Mouse (Mus musculus) hindbrain, embryonic 12.5 days (tissue): ENCODE results near the gene Zfp553. TPM values are rescaled to one million over a fixed set of nuclear protein-coding genes. Genes with fewer than 3 reads are reported as not detected.

ENCODE experiments used
- ATAC-seq: fragments of 200-750 bp; cut with Nextera tagmentation; 2 replicates; pipeline ENCODE4 v1.8.0; 2017; ENCODE audit warnings: moderate TSS enrichment; ENCODE audit not compliant: low FRiP score
- H3K27ac ChIP-seq: fragments of 300-500 bp; sonication (generic); 2 replicates; pipeline ENCODE4 v1.5.1; 2016; ENCODE audit warnings: mild to moderate bottlenecking
- H3K27me3 ChIP-seq: fragments of 300-500 bp; sonication (generic); 2 replicates; pipeline ENCODE4 v1.6.1; 2016; ENCODE audit warnings: mild to moderate bottlenecking
- H3K36me3 ChIP-seq: fragments of 300-500 bp; sonication (generic); 2 replicates; pipeline ENCODE4 v1.6.1; 2016; ENCODE audit warnings: mild to moderate bottlenecking
- H3K4me1 ChIP-seq: fragments of 300-500 bp; sonication (generic); 2 replicates; pipeline ENCODE4 v1.6.1; 2016
- H3K4me2 ChIP-seq: fragments of 300-500 bp; sonication (generic); replicated peaks from 2 replicates; pipeline ENCODE4 v1.6.1; 2016; ENCODE audit warnings: mild to moderate bottlenecking
- H3K4me3 ChIP-seq: fragments of 300-500 bp; sonication (generic); 2 replicates; pipeline ENCODE4 v1.5.1; 2016; ENCODE audit warnings: mild to moderate bottlenecking
- H3K9ac ChIP-seq: fragments of 300-500 bp; sonication (generic); 2 replicates; pipeline ENCODE4 v1.6.1; 2016; ENCODE audit warnings: mild to moderate bottlenecking, moderate library complexity
- H3K9me3 ChIP-seq: fragments of 300-500 bp; sonication (generic); replicated peaks from 2 replicates; pipeline ENCODE4 v1.6.1; 2016; ENCODE audit warnings: mild to moderate bottlenecking
- WGBS: fragments of 180-500 bp; shearing (Covaris S2); methylation state at CpG from one replicate; pipeline ENCODE4 v1.1.7; 2016; 5-methylcytosine and 5-hydroxymethylcytosine counted together
- polyA plus RNA-seq: library from polyadenylated mRNA; unstranded; fragments of >200 nt; fragmentation: Nextera tagmentation; extraction: Ambion mirVana; gene quantifications from 2 replicates; pipeline ENCODE4 v1.2.1, GENCODE M21; 2016

Zfp553 gene
- polyA plus RNA-seq: 61.3 and 67.9 TPM in 2 replicates

DNA sequence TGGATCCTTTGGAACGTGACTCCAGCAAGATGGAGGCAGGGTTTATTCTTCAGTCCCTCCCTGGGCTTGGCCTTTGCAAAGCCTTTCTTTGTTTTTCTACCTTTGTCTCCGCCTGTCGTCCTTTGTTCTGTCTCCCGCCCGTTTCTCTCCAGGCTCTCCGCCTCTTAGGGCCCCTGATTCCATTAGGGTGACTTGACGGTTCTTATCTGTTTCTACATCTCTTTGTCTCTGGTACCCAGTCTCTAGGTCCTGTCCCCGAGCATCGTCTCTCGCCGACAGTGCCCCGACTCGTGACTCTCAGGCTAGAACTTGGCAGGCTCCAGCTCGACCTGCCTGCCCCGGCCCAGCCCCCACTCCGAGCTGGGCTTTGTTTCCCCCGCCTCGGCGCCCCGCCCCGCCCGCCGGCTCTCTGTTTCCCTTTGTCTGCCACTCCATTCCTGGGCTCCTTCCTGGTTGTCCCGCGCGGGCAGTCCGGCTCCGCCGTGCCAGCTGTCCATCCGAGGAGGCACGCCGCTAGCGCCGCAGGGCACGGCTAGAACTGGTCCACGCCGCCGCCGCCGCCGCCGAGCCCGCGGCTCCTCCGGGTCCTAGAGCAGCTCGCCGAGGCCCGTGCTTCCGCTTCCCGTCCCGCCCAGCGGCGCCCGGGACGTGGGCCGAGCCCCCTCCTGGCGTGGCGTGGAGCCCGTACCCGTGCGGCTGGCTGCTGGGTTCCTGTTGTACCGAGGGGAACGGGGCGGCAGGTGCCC lies at the start of gene Zfp553, which contains the start of gene Sept1:
Gene Zfp553 (plus strand): TSS at position 440 of the 746 bp plus-strand sequence.
Gene Sept1 (minus strand): TSS at position 509 of the 746 bp plus-strand sequence.
- peaks cover 55% of the 10 kb centered on the region for H3K36me3 ChIP-seq
- peaks cover 31% of the 10 kb centered on the region for H3K4me1 ChIP-seq
- H3K27me3 ChIP-seq: no peaks in the 10 kb centered on the region
- H3K4me2 ChIP-seq: peak within 1 kb of the TSS; percentile 57
- H3K27ac ChIP-seq: peak within 1 kb of the TSS; percentile 98
- peak; percentile 91 for ATAC-seq
- peak within 1 kb of the TSS; percentile 86 for H3K4me3 ChIP-seq
- peak within 1 kb of the TSS; percentile 94 for H3K9ac ChIP-seq
- H3K9me3 ChIP-seq: no peaks in the 10 kb centered on the region
- WGBS: under 1% methylated on average over 64 of the region's 64 CpGs

DNA sequence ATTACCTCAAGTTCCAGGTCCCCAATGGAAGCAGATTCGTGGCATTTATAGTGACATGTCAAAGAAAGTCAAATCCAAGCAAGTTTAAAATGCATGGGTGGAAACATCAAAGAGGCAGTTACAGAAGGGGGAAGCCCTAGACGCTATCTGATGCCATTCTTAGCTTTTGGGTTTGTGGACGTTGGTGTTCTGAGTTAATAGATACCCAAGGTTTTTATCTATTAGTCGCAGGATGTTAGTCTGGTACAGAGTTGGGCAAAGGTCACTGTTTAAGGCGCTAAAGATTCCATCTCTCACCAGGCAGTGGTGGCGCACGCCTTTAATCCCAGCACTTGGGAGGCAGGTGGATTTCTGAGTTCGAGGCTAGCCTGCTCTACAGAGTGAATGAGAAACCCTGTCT lies 49.5 kb upstream of the Zfp553 start:
- 83% methylated on average over 8 of the region's 8 CpGs for WGBS
- Histone ChIP-seq H3K4me3 (no peak overlapping the region), H3K36me3 (no peaks in the 10 kb centered on the region), H3K4me2 (no peak overlapping the region), H3K4me1 (no peaks in the 10 kb centered on the region), H3K27ac (no peak overlapping the region), H3K9me3 (no peaks in the 10 kb centered on the region), H3K9ac (no peak overlapping the region), H3K27me3 (no peaks in the 10 kb centered on the region)
- ATAC-seq: no peak

DNA sequence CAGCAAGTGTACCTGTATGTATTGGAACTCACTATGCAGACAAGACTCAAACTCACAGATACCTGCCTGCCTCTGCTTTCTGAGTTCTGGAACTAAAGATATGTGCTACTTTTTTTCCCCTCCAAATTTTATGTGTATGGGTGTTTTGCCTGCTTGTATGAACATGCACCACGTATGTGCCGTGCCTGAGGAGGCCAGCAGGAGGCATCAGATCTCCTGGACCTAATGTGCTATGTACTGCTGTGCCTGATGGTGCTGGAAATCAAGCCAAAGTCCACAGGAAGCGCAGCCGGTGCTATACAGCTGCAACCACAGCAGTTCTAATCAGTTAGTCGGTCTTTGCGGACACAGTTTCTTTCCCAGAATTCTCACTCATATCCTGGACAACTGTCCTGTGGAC lies 49.0 kb upstream of the Zfp553 start:
- Histone ChIP-seq H3K4me2 (no peak overlapping the region), H3K27ac (no peak overlapping the region), H3K4me3 (no peak overlapping the region), H3K27me3 (no peaks in the 10 kb centered on the region), H3K9me3 (no peaks in the 10 kb centered on the region), H3K4me1 (no peaks in the 10 kb centered on the region), H3K9ac (no peak overlapping the region), H3K36me3 (no peaks in the 10 kb centered on the region)
- no peak for ATAC-seq
- 70% methylated on average over 6 of the region's 6 CpGs for WGBS

GRCm38 (mm10) chr7:127184720-127185119 lies 48.1 kb upstream of the Zfp553 start:
- Histone ChIP-seq H3K4me2 (no peak overlapping the region), H3K27me3 (no peaks in the 10 kb centered on the region), H3K9ac (no peak overlapping the region), H3K4me1 (no peaks in the 10 kb centered on the region), H3K9me3 (no peaks in the 10 kb centered on the region), H3K36me3 (no peaks in the 10 kb centered on the region), H3K27ac (no peak overlapping the region), H3K4me3 (no peak overlapping the region)
- WGBS: 63% methylated on average over 1 of the region's 1 CpGs
- no peak for ATAC-seq

DNA sequence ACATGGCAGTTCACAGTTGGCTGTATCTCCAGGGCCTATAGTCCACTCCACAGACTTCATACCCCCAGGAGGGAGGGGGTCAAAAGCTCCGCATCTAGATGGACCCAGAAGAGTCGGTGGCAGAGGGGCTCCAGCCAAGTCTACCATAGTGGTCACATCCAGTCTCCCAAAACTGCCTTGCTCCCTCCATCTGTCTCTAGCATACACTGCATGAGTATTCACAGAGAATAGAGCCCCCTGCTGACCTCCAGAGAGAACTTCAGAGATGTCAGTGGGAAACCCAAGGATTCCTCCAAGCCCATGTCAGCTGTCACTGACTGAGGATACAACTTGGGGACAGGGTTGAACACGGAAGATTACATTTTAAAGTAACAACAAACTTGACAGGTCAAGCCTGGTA lies 47.3 kb upstream of the Zfp553 start:
- no peaks in the 10 kb centered on the region for H3K27me3 ChIP-seq
- H3K9ac ChIP-seq: no peak overlapping the region
- H3K27ac ChIP-seq: no peak overlapping the region
- 62% methylated on average over 3 of the region's 3 CpGs for WGBS
- no peaks in the 10 kb centered on the region for H3K9me3 ChIP-seq
- H3K4me3 ChIP-seq: no peak overlapping the region
- no peaks in the 10 kb centered on the region; the same call in 1 of the 2 replicates for H3K36me3 ChIP-seq
- H3K4me2 ChIP-seq: no peak overlapping the region
- no peak for ATAC-seq
- H3K4me1 ChIP-seq: no peaks in the 10 kb centered on the region

- H3K9ac ChIP-seq: no peak overlapping the region
Observed at GRCm38 (mm10) chr7:127187351-127187750, 45.5 kb upstream of the Zfp553 start.

DNA sequence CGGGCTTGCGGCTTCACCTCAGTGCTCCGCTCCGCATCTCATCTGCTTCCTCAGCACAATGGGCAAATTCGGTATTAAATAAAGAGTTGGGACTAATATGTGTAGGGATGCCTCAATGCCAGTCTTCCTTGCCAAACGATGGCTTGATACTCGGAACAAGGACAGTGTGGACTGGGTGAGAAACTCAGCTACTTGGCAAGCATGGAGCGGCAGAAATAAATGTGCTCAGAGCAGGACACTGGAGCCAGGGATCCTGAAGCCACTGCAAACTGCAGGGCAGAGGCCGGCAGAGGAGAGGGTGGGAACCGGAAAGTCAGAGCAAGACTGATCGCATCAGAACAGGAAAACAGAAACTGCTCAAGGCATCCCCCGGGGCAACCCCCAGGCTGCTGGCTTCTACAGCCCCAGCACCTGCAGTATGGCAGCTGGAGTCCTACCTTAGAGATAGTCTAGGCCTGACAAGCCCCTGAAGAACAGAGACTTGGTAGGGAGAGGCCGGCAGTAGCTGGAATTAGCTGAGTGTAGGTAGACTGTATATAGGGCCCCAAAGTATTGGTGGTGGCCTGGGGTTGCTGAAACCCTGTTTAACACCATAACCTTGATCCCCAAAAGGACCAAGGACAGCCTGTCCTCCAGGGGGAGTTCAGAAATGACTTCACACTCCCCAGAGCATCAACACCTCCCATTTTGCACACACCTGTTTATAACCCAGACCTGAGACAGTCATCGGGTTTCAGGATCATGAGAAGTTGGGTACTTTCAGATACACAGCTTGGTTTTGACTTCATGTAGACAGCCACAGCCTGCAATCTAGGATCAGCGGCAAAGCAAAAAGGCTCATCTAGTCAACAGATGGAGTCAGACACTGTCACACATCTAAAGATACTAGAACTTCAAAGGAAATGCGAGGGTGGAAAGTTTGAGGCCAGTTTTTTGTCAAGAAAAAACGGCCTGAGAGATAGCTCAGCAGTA lies 44.3 kb upstream of the Zfp553 start:
- Histone ChIP-seq H3K27ac (no peak overlapping the region), H3K4me1 (0 out of 2 replicates have a peak, but pooled peaks cover under 1% of the 10 kb centered on the region), H3K4me3 (no peak overlapping the region), H3K36me3 (peaks cover 27% of the 10 kb centered on the region), H3K9me3 (no peaks in the 10 kb centered on the region), H3K9ac (no peak overlapping the region), H3K27me3 (no peaks in the 10 kb centered on the region), H3K4me2 (no peak overlapping the region)
- ATAC-seq: no peak
- WGBS: 85% methylated on average over 17 of the region's 17 CpGs

More at GRCm38 (mm10) chr7:127187351-127187750, 45.5 kb upstream of the Zfp553 start:
- Histone ChIP-seq H3K27ac (no peak overlapping the region), H3K36me3 (peaks cover 14% of the 10 kb centered on the region), H3K4me3 (no peak overlapping the region), H3K9me3 (no peaks in the 10 kb centered on the region), H3K4me1 (no peaks in the 10 kb centered on the region), H3K27me3 (no peaks in the 10 kb centered on the region), H3K4me2 (no peak overlapping the region)
- no peak for ATAC-seq
- WGBS: 68% methylated on average over 10 of the region's 10 CpGs

GRCm38 (mm10) chr7:127190672-127191071 lies 42.2 kb upstream of the Zfp553 start:
- ATAC-seq: no peak
- H3K4me1 ChIP-seq: peaks cover 17% of the 10 kb centered on the region
- H3K4me3 ChIP-seq: no peak overlapping the region
- H3K27me3 ChIP-seq: no peaks in the 10 kb centered on the region
- H3K9ac ChIP-seq: no peak overlapping the region
- H3K4me2 ChIP-seq: no peak overlapping the region
- H3K9me3 ChIP-seq: no peaks in the 10 kb centered on the region
- no peak overlapping the region for H3K27ac ChIP-seq
- peaks cover 39% of the 10 kb centered on the region for H3K36me3 ChIP-seq
- WGBS: 87% methylated on average over 6 of the region's 6 CpGs

- 97% methylated on average over 5 of the region's 5 CpGs for WGBS
- H3K36me3 ChIP-seq: peaks cover 44% of the 10 kb centered on the region
Observed at GRCm38 (mm10) chr7:127192989-127193388, 39.9 kb upstream of the Zfp553 start.

DNA sequence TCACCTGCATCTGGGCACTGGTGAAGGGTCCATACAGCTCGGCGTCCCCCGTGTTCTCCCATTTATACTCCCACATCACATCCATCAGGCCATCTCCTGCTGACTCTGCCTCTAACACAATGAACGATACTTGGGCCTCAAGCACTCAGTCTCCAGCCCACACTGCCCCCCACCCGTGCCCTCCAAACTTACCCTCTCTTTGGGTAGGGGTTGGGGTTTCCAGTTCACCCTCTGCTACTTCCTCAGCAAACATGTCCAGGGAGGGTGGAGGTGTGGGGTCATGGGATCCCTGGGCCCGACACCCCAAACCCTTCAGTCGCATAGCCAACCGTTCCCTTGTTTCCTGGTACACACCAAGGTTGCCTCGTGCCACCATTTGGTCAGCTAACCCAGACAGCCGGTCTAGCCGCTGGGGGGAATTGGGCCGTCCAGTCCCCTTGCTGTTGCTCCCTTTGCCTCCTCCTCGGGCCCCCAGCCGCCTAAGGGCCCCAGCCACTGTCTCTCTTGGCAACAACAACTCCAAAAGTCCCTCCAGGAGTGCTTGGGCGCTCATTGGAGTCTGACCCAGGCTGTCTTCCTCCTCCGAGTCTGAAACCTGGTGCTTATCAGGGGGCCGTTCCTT lies 38.7 kb upstream of the Zfp553 start:
- Histone ChIP-seq H3K9ac (no peak overlapping the region), H3K4me1 (peaks cover 25% of the 10 kb centered on the region), H3K36me3 (peaks cover 56% of the 10 kb centered on the region), H3K4me3 (peak overlapping the region; percentile 79; the same call in 1 of the 2 replicates), H3K4me2 (peak overlapping the region; percentile 93), H3K27me3 (no peaks in the 10 kb centered on the region), H3K27ac (no peak overlapping the region), H3K9me3 (no peaks in the 10 kb centered on the region)
- 94% methylated on average over 17 of the region's 17 CpGs for WGBS
- ATAC-seq: no peak

More at GRCm38 (mm10) chr7:127192989-127193388, 39.9 kb upstream of the Zfp553 start:
- H3K4me3 ChIP-seq: no peak overlapping the region
- no peaks in the 10 kb centered on the region for H3K27me3 ChIP-seq
- H3K9me3 ChIP-seq: no peaks in the 10 kb centered on the region
- no peak overlapping the region for H3K27ac ChIP-seq
- no peak overlapping the region for H3K9ac ChIP-seq
- ATAC-seq: no peak
- peaks cover 25% of the 10 kb centered on the region for H3K4me1 ChIP-seq
- H3K4me2 ChIP-seq: no peak overlapping the region

GRCm38 (mm10) chr7:127194633-127195029 lies 38.2 kb upstream of the Zfp553 start:
- H3K36me3 ChIP-seq: peaks cover 61% of the 10 kb centered on the region
- no peaks in the 10 kb centered on the region for H3K27me3 ChIP-seq
- peak overlapping the region; percentile 79 for H3K4me3 ChIP-seq
- no peaks in the 10 kb centered on the region for H3K9me3 ChIP-seq
- WGBS: 81% methylated on average over 7 of the region's 7 CpGs
- no peak overlapping the region for H3K27ac ChIP-seq
- peak overlapping the region; percentile 93 for H3K4me2 ChIP-seq
- ATAC-seq: no peak
- peaks cover 25% of the 10 kb centered on the region for H3K4me1 ChIP-seq
- H3K9ac ChIP-seq: peak overlapping the region; percentile 86
